Mouse (Mus musculus): ENCODE measurements around the gene Exd1. TPM values are rescaled to one million over a fixed set of nuclear protein-coding genes. Genes with fewer than 3 reads are reported as not detected.

Gene Exd1
- polyA plus RNA-seq, 1 experiment from 2014 or later: 0.29 TPM

GRCm38 (mm10) chr2:119496082-119496481 is 51.3 kb downstream of the Exd1 start:
- Histone ChIP-seq H3K27me3 (ENCODE audit: control insufficient read depth, insufficient read depth, low read length) (no peaks in the 10 kb centered on the region), H3K4me2 (ENCODE audit: low read depth, severe bottlenecking) (no peak overlapping the region), H3K9ac (ENCODE audit: low read length) (no peak overlapping the region), H3K4me1 (ENCODE audit: control insufficient read depth, insufficient read depth, low read length) (no peaks in the 10 kb centered on the region), H3K4me3 (ENCODE audit: low read depth, low read length) (no peak overlapping the region), H3K36me3 (ENCODE audit: control insufficient read depth, insufficient read depth, low read length) (no peaks in the 10 kb centered on the region), H3K9me3 (ENCODE audit: control insufficient read depth, low read length) (no peaks in the 10 kb centered on the region), H3K27ac (replicated peaks; ENCODE audit: low read depth, low read length) (no peak overlapping the region)
- WGBS: 94% methylated on average over 2 of the region's 2 CpGs
- no peak for DNase-seq (ENCODE audit: low spot score)
- ATAC-seq (ENCODE audit: insufficient number of reproducible peaks, low FRiP score, low TSS enrichment, low read depth): no peak

- Histone ChIP-seq H3K27me3 (ENCODE audit: control insufficient read depth, insufficient read depth, low read length) (no peaks in the 10 kb centered on the region), H3K4me1 (ENCODE audit: control insufficient read depth, insufficient read depth, low read length) (no peaks in the 10 kb centered on the region), H3K36me3 (ENCODE audit: control insufficient read depth, insufficient read depth, low read length) (no peaks in the 10 kb centered on the region), H3K9ac (ENCODE audit: low read length) (no peak overlapping the region), H3K4me3 (ENCODE audit: low read depth, low read length) (no peak overlapping the region), H3K9me3 (ENCODE audit: control insufficient read depth, low read length) (no peaks in the 10 kb centered on the region), H3K27ac (replicated peaks; ENCODE audit: low read depth, low read length) (no peak overlapping the region), H3K4me2 (ENCODE audit: low read depth, severe bottlenecking) (no peak overlapping the region)
- WGBS: 60% methylated on average over 5 of the region's 5 CpGs
- ATAC-seq (ENCODE audit: insufficient number of reproducible peaks, low FRiP score, low TSS enrichment, low read depth) (no peak), DNase-seq (ENCODE audit: low spot score) (no peak)
Measured at GRCm38 (mm10) chr2:119491953-119492352, 55.5 kb downstream of the Exd1 start.

GRCm38 (mm10) chr2:119486488-119486887 is 60.9 kb downstream of the Exd1 start:
- ATAC-seq (ENCODE audit: insufficient number of reproducible peaks, low FRiP score, low TSS enrichment, low read depth) (no peak), DNase-seq (ENCODE audit: low spot score) (no peak)
- Histone ChIP-seq H3K9me3 (ENCODE audit: control insufficient read depth, low read length) (no peaks in the 10 kb centered on the region), H3K27ac (replicated peaks; ENCODE audit: low read depth, low read length) (no peak overlapping the region), H3K4me2 (ENCODE audit: low read depth, severe bottlenecking) (no peak overlapping the region), H3K4me1 (ENCODE audit: control insufficient read depth, insufficient read depth, low read length) (no peaks in the 10 kb centered on the region), H3K9ac (ENCODE audit: low read length) (no peak overlapping the region), H3K4me3 (ENCODE audit: low read depth, low read length) (no peak overlapping the region), H3K27me3 (ENCODE audit: control insufficient read depth, insufficient read depth, low read length) (no peaks in the 10 kb centered on the region), H3K36me3 (ENCODE audit: control insufficient read depth, insufficient read depth, low read length) (no peaks in the 10 kb centered on the region)
- 14% methylated on average over 4 of the region's 4 CpGs for whole genome bisulfite sequencing

- no peaks in the 10 kb centered on the region for H3K27me3 ChIP-seq (ENCODE audit: control insufficient read depth, insufficient read depth, low read length)
- H3K36me3 ChIP-seq (ENCODE audit: control insufficient read depth, insufficient read depth, low read length): no peaks in the 10 kb centered on the region; the same call in 1 of the 2 replicates
- peaks cover 3% of the 10 kb centered on the region; the same call in 1 of the 2 replicates for H3K4me1 ChIP-seq (ENCODE audit: control insufficient read depth, insufficient read depth, low read length)
- H3K9ac ChIP-seq (ENCODE audit: low read length): no peak overlapping the region
- ATAC-seq (ENCODE audit: insufficient number of reproducible peaks, low FRiP score, low TSS enrichment, low read depth) (no peak), DNase-seq (ENCODE audit: low spot score) (no peak)
- no peak overlapping the region for H3K27ac ChIP-seq (replicated peaks; ENCODE audit: low read depth, low read length)
- no peaks in the 10 kb centered on the region for H3K9me3 ChIP-seq (ENCODE audit: control insufficient read depth, low read length)
- no peak overlapping the region for H3K4me3 ChIP-seq (ENCODE audit: low read depth, low read length)
- WGBS: 87% methylated on average over 1 of the region's 1 CpGs
- no peak overlapping the region for H3K4me2 ChIP-seq (ENCODE audit: low read depth, severe bottlenecking)
Measured at GRCm38 (mm10) chr2:119482307-119482706, 65.1 kb downstream of the Exd1 start.

GRCm38 (mm10) chr2:119478397-119478749 is 69.1 kb downstream of the Exd1 start:
- peak overlapping the region; percentile 94 for H3K27ac ChIP-seq (replicated peaks; ENCODE audit: low read depth, low read length)
- H3K4me2 ChIP-seq (ENCODE audit: low read depth, severe bottlenecking): peak overlapping the region; percentile 62
- H3K27me3 ChIP-seq (ENCODE audit: control insufficient read depth, insufficient read depth, low read length): no peaks in the 10 kb centered on the region
- H3K36me3 ChIP-seq (ENCODE audit: control insufficient read depth, insufficient read depth, low read length): no peaks in the 10 kb centered on the region; the same call in 1 of the 2 replicates
- peak overlapping the region; percentile 94 for H3K4me3 ChIP-seq (ENCODE audit: low read depth, low read length)
- H3K9ac ChIP-seq (ENCODE audit: low read length): peak overlapping the region; percentile 87
- H3K9me3 ChIP-seq (ENCODE audit: control insufficient read depth, low read length): no peaks in the 10 kb centered on the region
- 18% methylated on average over 9 of the region's 9 CpGs for WGBS
- no peak for DNase-seq (ENCODE audit: low spot score)
- ATAC-seq (ENCODE audit: insufficient number of reproducible peaks, low FRiP score, low TSS enrichment, low read depth): no peak
- peaks cover 3% of the 10 kb centered on the region; the same call in 1 of the 2 replicates for H3K4me1 ChIP-seq (ENCODE audit: control insufficient read depth, insufficient read depth, low read length)

- H3K9me3 ChIP-seq (ENCODE audit: control insufficient read depth, low read length): no peaks in the 10 kb centered on the region
- peak within 1 kb of the TSS; percentile 94 for H3K4me3 ChIP-seq (ENCODE audit: low read depth, low read length)
- H3K4me1 ChIP-seq (ENCODE audit: control insufficient read depth, insufficient read depth, low read length): peaks cover 3% of the 10 kb centered on the region; the same call in 1 of the 2 replicates
- H3K27ac ChIP-seq (replicated peaks; ENCODE audit: low read depth, low read length): peak within 1 kb of the TSS; percentile 94
- H3K27me3 ChIP-seq (ENCODE audit: control insufficient read depth, insufficient read depth, low read length): no peaks in the 10 kb centered on the region
- no peaks in the 10 kb centered on the region; the same call in 1 of the 2 replicates for H3K36me3 ChIP-seq (ENCODE audit: control insufficient read depth, insufficient read depth, low read length)
- H3K4me2 ChIP-seq (ENCODE audit: low read depth, severe bottlenecking): peak within 1 kb of the TSS; percentile 73
- ATAC-seq (ENCODE audit: insufficient number of reproducible peaks, low FRiP score, low TSS enrichment, low read depth): peak; percentile 94
- WGBS: under 1% methylated on average over 63 of the region's 72 CpGs
- H3K9ac ChIP-seq (ENCODE audit: low read length): peak within 1 kb of the TSS; percentile 87
- peak; percentile 99 for DNase-seq (ENCODE audit: low spot score)
Measured at GRCm38 (mm10) chr2:119477571-119478396, 69.6 kb downstream of the Exd1 start, which contains the start of gene Ino80. Ino80 (minus strand) TSS chr2:119477687.

GRCm38 (mm10) chr2:119476621-119477391 is 70.6 kb downstream of the Exd1 start:
- H3K27me3 ChIP-seq (ENCODE audit: control insufficient read depth, insufficient read depth, low read length): no peaks in the 10 kb centered on the region
- under 1% methylated on average over 40 of the region's 44 CpGs for WGBS
- H3K4me1 ChIP-seq (ENCODE audit: control insufficient read depth, insufficient read depth, low read length): peaks cover 3% of the 10 kb centered on the region; the same call in 1 of the 2 replicates
- DNase-seq (ENCODE audit: low spot score): peak; percentile 76
- peak overlapping the region; percentile 94 for H3K4me3 ChIP-seq (ENCODE audit: low read depth, low read length)
- H3K9ac ChIP-seq (ENCODE audit: low read length): peak overlapping the region; percentile 87
- H3K9me3 ChIP-seq (ENCODE audit: control insufficient read depth, low read length): no peaks in the 10 kb centered on the region
- H3K4me2 ChIP-seq (ENCODE audit: low read depth, severe bottlenecking): peak overlapping the region; percentile 73
- peak overlapping the region; percentile 94 for H3K27ac ChIP-seq (replicated peaks; ENCODE audit: low read depth, low read length)
- ATAC-seq (ENCODE audit: insufficient number of reproducible peaks, low FRiP score, low TSS enrichment, low read depth): peak; percentile 78
- no peaks in the 10 kb centered on the region; the same call in 1 of the 2 replicates for H3K36me3 ChIP-seq (ENCODE audit: control insufficient read depth, insufficient read depth, low read length)

- H3K9me3 ChIP-seq (ENCODE audit: control insufficient read depth, low read length): no peaks in the 10 kb centered on the region
- peak overlapping the region; percentile 73 for H3K4me2 ChIP-seq (ENCODE audit: low read depth, severe bottlenecking)
- H3K36me3 ChIP-seq (ENCODE audit: control insufficient read depth, insufficient read depth, low read length): no peaks in the 10 kb centered on the region; the same call in 1 of the 2 replicates
- H3K9ac ChIP-seq (ENCODE audit: low read length): no peak overlapping the region
- no peak for ATAC-seq (ENCODE audit: insufficient number of reproducible peaks, low FRiP score, low TSS enrichment, low read depth)
- H3K27ac ChIP-seq (replicated peaks; ENCODE audit: low read depth, low read length): no peak overlapping the region
- 29% methylated on average over 7 of the region's 7 CpGs for WGBS
- H3K27me3 ChIP-seq (ENCODE audit: control insufficient read depth, insufficient read depth, low read length): no peaks in the 10 kb centered on the region
- H3K4me1 ChIP-seq (ENCODE audit: control insufficient read depth, insufficient read depth, low read length): peaks cover 3% of the 10 kb centered on the region; the same call in 1 of the 2 replicates
- no peak for DNase-seq (ENCODE audit: low spot score)
- peak overlapping the region; percentile 94 for H3K4me3 ChIP-seq (ENCODE audit: low read depth, low read length)
Measured at GRCm38 (mm10) chr2:119476166-119476565, 71.3 kb downstream of the Exd1 start.
